Mouse (Mus musculus) heart, postnatal 14 days (tissue): ENCODE data around the gene Cep57. TPM values are rescaled to one million over a fixed set of nuclear protein-coding genes. Genes with fewer than 3 reads are reported as not detected.
"Not testable (repeated sequence)": the region's sequence is repeated elsewhere in the genome, so short reads cannot be mapped to it uniquely, and the experiment has no call there.

Experiments used
- DNase-seq, 2 experiments: peaks; one replicate each; pipeline ENCODE4 v3.0.0; 2021 to 2022
- intact Hi-C: fragments of 180-260 bp; cut with DNase I; formaldehyde crosslinking; loops from one replicate; pipeline ENCODE4 v1.15.1; 2025
- total RNA-seq, 2 experiments: library from RNA; stranded (reverse); gene quantifications; 2 replicates each; pipeline ENCODE4 v1.2.3; 2021

Cep57 gene
- total RNA-seq, 2 experiments from 2014 or later: 14.0 to 14.1 TPM

GRCm38 (mm10) chr9:13806854-13807253 lies 20.1 kb downstream of the Cep57 start:
- no peak for DNase-seq
- intact Hi-C loops: loop anchor here (5.0 kb wide), 1 partner anchor 60 kb away; the partner anchor contains the start of gene Mtmr2

- no peak for DNase-seq
- intact Hi-C loops: loop anchor here (5.0 kb wide), 1 partner anchor 572 kb away; no protein-coding TSS in a partner anchor
Observed at GRCm38 (mm10) chr9:13804480-13804879, 22.4 kb downstream of the Cep57 start.

- no peak for DNase-seq
- intact Hi-C loops: loop anchor here (5.0 kb wide), 1 partner anchor 32 kb away; no protein-coding TSS in a partner anchor
Observed at GRCm38 (mm10) chr9:13794756-13795155, 32.2 kb downstream of the Cep57 start.

GRCm38 (mm10) chr9:13794302-13794701 lies 32.6 kb downstream of the Cep57 start:
- intact Hi-C loops: no loop called here
- DNase-seq: no peak

GRCm38 (mm10) chr9:13790864-13791263 lies 36.0 kb downstream of the Cep57 start:
- DNase-seq, intact Hi-C loops: not testable (repeated sequence)

GRCm38 (mm10) chr9:13781985-13782384 lies 44.9 kb downstream of the Cep57 start:
- no peak for DNase-seq
- intact Hi-C loops: no loop called here

- DNase-seq: no peak
- intact Hi-C loops: no loop called here
Observed at GRCm38 (mm10) chr9:13774732-13775131, 52.2 kb downstream of the Cep57 start.

- intact Hi-C loops: no loop called here
- DNase-seq: no peak
Observed at GRCm38 (mm10) chr9:13766570-13766969, 60.3 kb downstream of the Cep57 start.

GRCm38 (mm10) chr9:13765624-13766023 lies 61.3 kb downstream of the Cep57 start:
- intact Hi-C loops: no loop called here
- DNase-seq: no peak

- intact Hi-C loops: loop anchor here (5.0 kb wide), 1 partner anchor 37 kb away; no protein-coding TSS in a partner anchor
- DNase-seq: no peak
Observed at GRCm38 (mm10) chr9:13760430-13760829, 66.5 kb downstream of the Cep57 start.

Other genes starting within 250 kb of the Cep57 start
- gene Mtmr2, start 78.7 kb downstream of the Cep57 start, total RNA-seq: 10 to 100 TPM; 27.2 to 30.7 TPM
- gene Fam76b, start 609 bp upstream of the Cep57 start, total RNA-seq: 10 to 100 TPM; 15.7 to 16.7 TPM